Mouse (Mus musculus) limb, embryonic 10.5 days (tissue): ENCODE results near the gene Crtc2. TPM values are rescaled to one million over a fixed set of nuclear protein-coding genes. Genes with fewer than 3 reads are reported as not detected.

ENCODE experiments used
- DNase-seq: peaks from one replicate; pipeline ENCODE4 v3.0.0-alpha.2; 2017; ENCODE audit warnings: low spot score
- H3K27ac ChIP-seq: fragments of 300-500 bp; sonication (generic); 2 replicates; pipeline ENCODE4 v1.5.1; 2016; ENCODE audit warnings: mild to moderate bottlenecking
- H3K27me3 ChIP-seq: fragments of 300-500 bp; sonication (generic); 2 replicates; pipeline ENCODE4 v1.6.1; 2016; ENCODE audit warnings: low read depth, mild to moderate bottlenecking; ENCODE audit not compliant: poor library complexity, severe bottlenecking
- H3K36me3 ChIP-seq: fragments of 300-500 bp; sonication (generic); 2 replicates; pipeline ENCODE4 v1.6.1; 2016; ENCODE audit warnings: mild to moderate bottlenecking, moderate library complexity
- H3K4me1 ChIP-seq: fragments of 300-500 bp; sonication (generic); 2 replicates; pipeline ENCODE4 v1.6.1; 2016
- H3K4me3 ChIP-seq: fragments of 300-500 bp; sonication (generic); 2 replicates; pipeline ENCODE4 v1.5.1; 2016; ENCODE audit warnings: mild to moderate bottlenecking, moderate library complexity
- H3K9me3 ChIP-seq: fragments of 300-500 bp; sonication (generic); replicated peaks from 2 replicates; pipeline ENCODE4 v1.6.1; 2016; ENCODE audit warnings: mild to moderate bottlenecking
- WGBS: fragments of 180-500 bp; shearing (Covaris S2); methylation state at CpG from one replicate; pipeline ENCODE4 v1.1.7; 2016; 5-methylcytosine and 5-hydroxymethylcytosine counted together
- polyA plus RNA-seq: library from polyadenylated mRNA; unstranded; fragments of >200 nt; fragmentation: Nextera tagmentation; extraction: Ambion mirVana; gene quantifications from 2 replicates; pipeline ENCODE4 v1.2.1, GENCODE M21; 2016

Crtc2 gene
- polyA plus RNA-seq: 26.5 and 31.6 TPM in 2 replicates

- Histone ChIP-seq H3K36me3 (peaks cover 55% of the 10 kb centered on the region), H3K4me3 (peak within 1 kb of the TSS; percentile 87), H3K27me3 (no peaks in the 10 kb centered on the region), H3K27ac (peak within 1 kb of the TSS; percentile 91), H3K4me1 (peaks cover 30% of the 10 kb centered on the region), H3K9me3 (no peaks in the 10 kb centered on the region)
- DNase-seq: peak; percentile 93
- 2% methylated on average over 40 of the region's 40 CpGs for WGBS
These were observed at the start of gene Crtc2 for GRCm38 (mm10) chr3:90253653-90254418. Gene Crtc2 (plus strand): TSS chr3:90254163.

- Histone ChIP-seq H3K27ac (no peak overlapping the region), H3K27me3 (no peaks in the 10 kb centered on the region), H3K9me3 (no peaks in the 10 kb centered on the region), H3K4me3 (no peak overlapping the region), H3K4me1 (no peaks in the 10 kb centered on the region), H3K36me3 (peaks cover 42% of the 10 kb centered on the region)
- no peak for DNase-seq
- 94% methylated on average over 2 of the region's 2 CpGs for WGBS
These were observed 49.4 kb upstream of the Crtc2 start for GRCm38 (mm10) chr3:90204582-90204981.

GRCm38 (mm10) chr3:90208662-90209061 is 45.3 kb upstream of the Crtc2 start:
- Histone ChIP-seq H3K27ac (no peak overlapping the region), H3K9me3 (no peaks in the 10 kb centered on the region), H3K4me3 (no peak overlapping the region), H3K36me3 (peaks cover 71% of the 10 kb centered on the region), H3K4me1 (peaks cover 16% of the 10 kb centered on the region), H3K27me3 (no peaks in the 10 kb centered on the region)
- 94% methylated on average over 2 of the region's 2 CpGs for WGBS
- no peak for DNase-seq

- Histone ChIP-seq H3K27me3 (no peaks in the 10 kb centered on the region), H3K36me3 (peaks cover 68% of the 10 kb centered on the region), H3K4me1 (peaks cover 22% of the 10 kb centered on the region), H3K9me3 (no peaks in the 10 kb centered on the region), H3K27ac (no peak overlapping the region), H3K4me3 (no peak overlapping the region)
- no peak for DNase-seq
- WGBS: 95% methylated on average over 5 of the region's 5 CpGs
These were observed 43.9 kb upstream of the Crtc2 start for GRCm38 (mm10) chr3:90209908-90210566.

- Histone ChIP-seq H3K4me1 (peaks cover 22% of the 10 kb centered on the region), H3K4me3 (peak overlapping the region; percentile 88), H3K27ac (no peak overlapping the region), H3K27me3 (no peaks in the 10 kb centered on the region), H3K36me3 (peaks cover 58% of the 10 kb centered on the region), H3K9me3 (no peaks in the 10 kb centered on the region)
- 84% methylated on average over 13 of the region's 13 CpGs for WGBS
- DNase-seq: no peak
These were observed 42.2 kb upstream of the Crtc2 start for GRCm38 (mm10) chr3:90211475-90212398.

GRCm38 (mm10) chr3:90212723-90213122 is 41.2 kb upstream of the Crtc2 start:
- 12% methylated on average over 5 of the region's 5 CpGs for WGBS

GRCm38 (mm10) chr3:90213377-90213866 is 40.5 kb upstream of the Crtc2 start, which contains the start of the genes Rps27 and Rab13:
Gene Rps27 (minus strand): TSS chr3:90213651.
Gene Rab13 (plus strand): TSS chr3:90213695.
- H3K4me3 ChIP-seq: peak within 1 kb of the TSS; percentile 88
- H3K9me3 ChIP-seq: no peaks in the 10 kb centered on the region
- under 1% methylated on average over 42 of the region's 42 CpGs for WGBS
- peaks cover 43% of the 10 kb centered on the region for H3K36me3 ChIP-seq
- peak; percentile 91 for DNase-seq
- no peaks in the 10 kb centered on the region for H3K27me3 ChIP-seq
- peak within 1 kb of the TSS; percentile 96 for H3K27ac ChIP-seq
- peaks cover 22% of the 10 kb centered on the region for H3K4me1 ChIP-seq

More at GRCm38 (mm10) chr3:90212723-90213122, 41.2 kb upstream of the Crtc2 start:
- no peaks in the 10 kb centered on the region for H3K27me3 ChIP-seq
- DNase-seq: no peak
- H3K27ac ChIP-seq: peak overlapping the region; percentile 96
- H3K4me1 ChIP-seq: peaks cover 22% of the 10 kb centered on the region
- no peaks in the 10 kb centered on the region for H3K9me3 ChIP-seq
- H3K4me3 ChIP-seq: peak overlapping the region; percentile 88
- H3K36me3 ChIP-seq: peaks cover 50% of the 10 kb centered on the region

- peak overlapping the region; percentile 88 for H3K4me3 ChIP-seq
- 17% methylated on average over 12 of the region's 12 CpGs for WGBS
- DNase-seq: no peak
- H3K36me3 ChIP-seq: peaks cover 36% of the 10 kb centered on the region
- H3K4me1 ChIP-seq: peaks cover 22% of the 10 kb centered on the region
- no peaks in the 10 kb centered on the region for H3K9me3 ChIP-seq
- H3K27me3 ChIP-seq: no peaks in the 10 kb centered on the region
- H3K27ac ChIP-seq: peak overlapping the region; percentile 96
These were observed 39.8 kb upstream of the Crtc2 start for GRCm38 (mm10) chr3:90213956-90214684.

GRCm38 (mm10) chr3:90215825-90216380 is 38.1 kb upstream of the Crtc2 start:
- H3K27ac ChIP-seq: no peak overlapping the region
- WGBS: 33% methylated on average over 1 of the region's 1 CpGs
- H3K27me3 ChIP-seq: no peaks in the 10 kb centered on the region
- peaks cover 32% of the 10 kb centered on the region for H3K4me1 ChIP-seq
- peaks cover 19% of the 10 kb centered on the region for H3K36me3 ChIP-seq
- no peaks in the 10 kb centered on the region for H3K9me3 ChIP-seq
- no peak for DNase-seq
- no peak overlapping the region for H3K4me3 ChIP-seq

GRCm38 (mm10) chr3:90220088-90220487 is 33.9 kb upstream of the Crtc2 start:
- WGBS: 15% methylated on average over 6 of the region's 6 CpGs
- DNase-seq: peak; percentile 62
- peak overlapping the region; percentile 84 for H3K27ac ChIP-seq
- peaks cover 23% of the 10 kb centered on the region for H3K4me1 ChIP-seq
- no peaks in the 10 kb centered on the region for H3K27me3 ChIP-seq
- peaks cover 24% of the 10 kb centered on the region for H3K36me3 ChIP-seq
- peak overlapping the region; percentile 60 for H3K4me3 ChIP-seq
- no peaks in the 10 kb centered on the region for H3K9me3 ChIP-seq

GRCm38 (mm10) chr3:90220531-90220951 is 33.4 kb upstream of the Crtc2 start:
- Histone ChIP-seq H3K27ac (peak overlapping the region; percentile 84), H3K9me3 (no peaks in the 10 kb centered on the region), H3K4me1 (peaks cover 23% of the 10 kb centered on the region), H3K36me3 (peaks cover 29% of the 10 kb centered on the region), H3K27me3 (no peaks in the 10 kb centered on the region), H3K4me3 (peak overlapping the region; percentile 60)
- peak; percentile 80 for DNase-seq
- WGBS: under 1% methylated on average over 20 of the region's 20 CpGs
